Mouse (Mus musculus): ENCODE data around the gene Hdgfl3. TPM values are rescaled to one million over a fixed set of nuclear protein-coding genes. Genes with fewer than 3 reads are reported as not detected.

The Hdgfl3 gene
- polyA plus RNA-seq, 1 experiment from 2014 or later: 40.2 TPM

GRCm38 (mm10) chr7:81834847-81835246 is 99.4 kb downstream of the Hdgfl3 start:
- Histone ChIP-seq H3K36me3 (ENCODE audit: control insufficient read depth, insufficient read depth, low read length) (no peaks in the 10 kb centered on the region), H3K4me1 (ENCODE audit: control insufficient read depth, insufficient read depth, low read length) (peaks cover under 1% of the 10 kb centered on the region; the same call in 1 of the 2 replicates), H3K9me3 (ENCODE audit: control insufficient read depth, low read length) (no peaks in the 10 kb centered on the region), H3K27me3 (ENCODE audit: control insufficient read depth, insufficient read depth, low read length) (no peaks in the 10 kb centered on the region), H3K27ac (ENCODE audit: low read depth, low read length) (no peak overlapping the region), H3K9ac (ENCODE audit: low read length) (no peak overlapping the region), H3K4me3 (ENCODE audit: low read depth, low read length) (no peak overlapping the region), H3K4me2 (no peak overlapping the region)
- ATAC-seq (ENCODE audit: low FRiP score) (no peak), DNase-seq (ENCODE audit: low spot score, missing footprints) (peak; percentile 56)

Other genes starting within 250 kb of the Hdgfl3 start
- gene Homer2, start 226.9 kb downstream of the Hdgfl3 start, polyA plus RNA-seq (2014; fragmentation: Nextera tagmentation; extraction: Ambion mirVana): 19.6 and 22.4 TPM in 2 replicates
- 147 and 160 TPM in 2 replicates for gene Ramac, start 171.5 kb downstream of the Hdgfl3 start, polyA plus RNA-seq (2014; fragmentation: Nextera tagmentation; extraction: Ambion mirVana)
- 46.3 and 51.2 TPM in 2 replicates for gene 3110040N11Rik, start 145.0 kb downstream of the Hdgfl3 start, polyA plus RNA-seq (2014; fragmentation: Nextera tagmentation; extraction: Ambion mirVana)
- gene Btbd1, start 105.0 kb downstream of the Hdgfl3 start, polyA plus RNA-seq (2014; fragmentation: Nextera tagmentation; extraction: Ambion mirVana): 102 and 106 TPM in 2 replicates
- not detected in 2 replicates for gene Gm10160, start 78.7 kb downstream of the Hdgfl3 start, polyA plus RNA-seq (2014; fragmentation: Nextera tagmentation; extraction: Ambion mirVana)
- 13.1 and 13.4 TPM in 2 replicates for gene Tm6sf1, start 75.5 kb downstream of the Hdgfl3 start, polyA plus RNA-seq (2014; fragmentation: Nextera tagmentation; extraction: Ambion mirVana)
- 0.32 and 0.44 TPM in 2 replicates for gene Bnc1, start 57.8 kb upstream of the Hdgfl3 start, polyA plus RNA-seq (2014; fragmentation: Nextera tagmentation; extraction: Ambion mirVana)
- gene Sh3gl3, start 239.4 kb upstream of the Hdgfl3 start, polyA plus RNA-seq (2014; fragmentation: Nextera tagmentation; extraction: Ambion mirVana): 15.8 and 16.4 TPM in 2 replicates

Measured in midbrain, embryonic 11.5 days (tissue).